Mouse (Mus musculus) heart, adult 2 months (tissue): ENCODE data around the gene Themis2. TPM values are rescaled to one million over a fixed set of nuclear protein-coding genes. Genes with fewer than 3 reads are reported as not detected.

Source experiments
- DNase-seq, 2 experiments: peaks; one replicate each; pipeline ENCODE4 v3.0.0; 2021
- H3K27ac ChIP-seq: fragments of 200-600 bp; 2 replicates; pipeline ENCODE4 v1.8.1; 2022
- H3K27me3 ChIP-seq: fragments of 200-500 bp; 2 replicates; pipeline ENCODE4 v1.6.1; 2012; ENCODE audit warnings: mild to moderate bottlenecking, low read length, inconsistent platforms, mixed read lengths; ENCODE audit not compliant: control insufficient read depth, insufficient read depth
- H3K36me3 ChIP-seq: fragments of 200-500 bp; 2 replicates; pipeline ENCODE4 v1.6.1; 2012; ENCODE audit warnings: low read length, inconsistent platforms; ENCODE audit not compliant: control insufficient read depth, insufficient read depth
- H3K4me1 ChIP-seq: fragments of 200-500 bp; 2 replicates; pipeline ENCODE4 v1.6.1; 2011; ENCODE audit warnings: low read length; ENCODE audit not compliant: control insufficient read depth, insufficient read depth
- H3K4me3 ChIP-seq: fragments of 200-600 bp; 2 replicates; pipeline ENCODE4 v1.8.1; 2022
- H3K79me2 ChIP-seq: fragments of 200-500 bp; replicated peaks from 2 replicates; pipeline ENCODE4 v1.6.1; 2012; ENCODE audit warnings: mild to moderate bottlenecking, inconsistent platforms, low read length, moderate library complexity, mixed read lengths; ENCODE audit not compliant: control insufficient read depth, insufficient read depth
- H3K9ac ChIP-seq: fragments of 200-500 bp; 2 replicates; pipeline ENCODE4 v1.6.1; 2012; ENCODE audit warnings: low read depth, mild to moderate bottlenecking, control low read depth, inconsistent platforms, low read length, mixed read lengths
- CTCF ChIP-seq: fragments of 200-600 bp; IDR thresholded peaks from 2 replicates; pipeline ENCODE4 v1.8.1; 2022; ENCODE audit warnings: antibody characterized with exemption, mild to moderate bottlenecking, moderate library complexity
- EP300 ChIP-seq: fragments of 200-500 bp; IDR thresholded peaks from 2 replicates; pipeline ENCODE4 v1.6.1; 2011; ENCODE audit warnings: low read depth, low read length, control low read depth; ENCODE audit not compliant: insufficient read depth
- POLR2A ChIP-seq: fragments of 200-500 bp; IDR thresholded peaks from 2 replicates; pipeline ENCODE4 v1.6.1; 2011; ENCODE audit warnings: mild to moderate bottlenecking, low read depth, low read length, control low read depth; ENCODE audit not compliant: insufficient read depth
- WGBS: fragments of 180-500 bp; shearing (Covaris S2); methylation state at CpG from one replicate; pipeline ENCODE4 v1.1.7; 2018; 5-methylcytosine and 5-hydroxymethylcytosine counted together
- intact Hi-C: fragments of 180-260 bp; cut with DNase I; formaldehyde crosslinking; loops from one replicate; pipeline ENCODE4 v1.15.1; 2025
- polyA plus RNA-seq: library from polyadenylated mRNA; depleted of rRNA; stranded (reverse); fragments of >200 nt; gene quantifications from 2 replicates; pipeline ENCODE4 v1.2.3, GENCODE M21; 2012
- total RNA-seq, 2 experiments: library from RNA; stranded (reverse); gene quantifications; 2 replicates each; pipeline ENCODE4 v1.2.3; 2021

Themis2 gene
- total and polyA plus RNA-seq, 3 experiments = 1.7 to 4.5 (median 2.1) TPM

DNA sequence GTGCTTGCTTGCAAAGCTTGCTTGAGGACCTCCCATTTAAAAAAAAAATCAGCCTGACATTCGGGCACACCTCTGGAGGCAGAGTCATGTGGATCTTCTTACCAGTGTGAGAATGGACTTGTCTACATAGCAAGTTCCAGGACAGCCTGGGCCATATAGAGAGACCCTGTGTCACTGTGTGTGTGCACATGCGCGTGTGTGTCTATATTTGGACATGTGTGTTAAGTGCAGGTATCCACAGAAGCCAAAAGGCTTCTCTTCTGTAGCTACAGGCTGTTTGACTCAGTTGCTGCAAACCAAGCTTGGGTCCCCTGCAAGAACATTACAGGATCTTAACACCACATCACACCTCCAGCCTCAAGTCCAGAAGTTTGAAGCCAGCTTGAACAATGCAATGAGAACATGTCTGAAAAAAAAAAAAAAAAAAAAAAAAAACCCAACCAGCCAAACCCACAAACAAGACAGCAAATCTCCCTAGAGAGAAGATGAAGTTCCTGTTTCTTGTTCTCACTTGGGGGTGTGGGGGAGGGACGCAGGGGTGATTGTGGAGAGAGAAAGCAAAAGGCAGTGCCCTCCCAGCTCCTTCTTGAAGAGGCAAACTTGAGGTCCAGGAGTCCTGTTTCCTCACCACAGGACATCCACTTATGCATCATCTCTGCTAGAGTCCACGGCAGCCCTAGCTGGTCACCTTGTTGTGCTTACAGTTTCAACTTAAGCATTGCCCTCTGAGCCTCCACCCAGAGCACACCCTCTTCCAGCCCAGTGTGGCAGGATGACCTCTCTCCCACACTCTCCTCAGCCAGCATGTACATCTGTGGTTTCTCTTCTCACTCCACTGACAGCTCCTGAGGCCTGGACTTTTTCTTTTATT is 11.8 kb upstream of the Themis2 start:
- Histone ChIP-seq H3K9ac (no peak overlapping the region), H3K79me2 (no peaks in the 10 kb centered on the region), H3K4me3 (no peak overlapping the region), H3K4me1 (peaks cover 10% of the 10 kb centered on the region), H3K36me3 (no peaks in the 10 kb centered on the region), H3K27ac (peak overlapping the region; percentile 15; the same call in 1 of the 2 replicates), H3K27me3 (no peaks in the 10 kb centered on the region)
- peak in 1 of 2 experiments; percentile 53 for DNase-seq
- no peak for TF ChIP-seq POLR2A
- no peak for TF ChIP-seq CTCF
- TF ChIP-seq EP300 = no peak
- intact Hi-C loops = no loop called here
- WGBS = 48% methylated on average over 5 of the region's 5 CpGs

DNA sequence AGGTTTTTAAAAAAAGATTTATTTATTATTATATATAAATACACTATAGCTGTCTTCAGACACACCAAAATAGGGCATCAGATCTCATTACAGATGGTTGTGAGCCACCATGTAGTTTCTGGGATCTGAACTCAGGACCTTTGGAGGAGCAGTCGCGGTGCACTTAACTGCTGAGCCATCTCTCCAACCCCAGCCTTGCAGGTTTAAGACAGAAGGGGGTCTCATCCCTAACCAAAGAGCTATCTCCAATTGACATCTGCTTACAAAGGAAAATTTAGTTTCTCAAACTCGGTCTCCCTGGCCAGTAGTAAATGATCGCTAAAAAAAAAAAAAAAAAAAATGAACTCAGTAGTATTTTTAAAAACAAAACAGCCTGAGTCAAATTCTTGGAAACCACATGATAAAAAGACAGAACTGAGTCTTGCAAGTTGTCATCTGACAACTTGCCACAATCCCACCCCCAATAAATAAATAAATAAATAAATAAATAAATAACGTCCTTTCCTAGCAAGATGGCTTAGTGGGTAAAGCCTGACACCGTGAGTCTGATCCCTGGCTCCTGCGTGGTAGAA is 10.5 kb upstream of the Themis2 start:
- no peaks in the 10 kb centered on the region for H3K27me3 ChIP-seq
- H3K9ac ChIP-seq = no peak overlapping the region
- intact Hi-C loops = no loop called here
- H3K27ac ChIP-seq = no peak overlapping the region
- no peaks in the 10 kb centered on the region for H3K79me2 ChIP-seq
- H3K4me1 ChIP-seq = peaks cover 13% of the 10 kb centered on the region
- 85% methylated on average over 7 of the region's 7 CpGs for WGBS
- H3K4me3 ChIP-seq = no peak overlapping the region
- H3K36me3 ChIP-seq = no peaks in the 10 kb centered on the region
- TF ChIP-seq EP300 (no peak), POLR2A (no peak), CTCF (no peak)
- DNase-seq = no peak

GRCm38 (mm10) chr4:132805599-132806197 is 9.5 kb upstream of the Themis2 start:
- no peaks in the 10 kb centered on the region for H3K27me3 ChIP-seq
- intact Hi-C loops = no loop called here
- no peak overlapping the region for H3K27ac ChIP-seq
- H3K9ac ChIP-seq = no peak overlapping the region
- no peak overlapping the region for H3K4me3 ChIP-seq
- WGBS = 53% methylated on average over 12 of the region's 12 CpGs
- H3K79me2 ChIP-seq = no peaks in the 10 kb centered on the region
- no peak for TF ChIP-seq CTCF
- no peak for TF ChIP-seq POLR2A
- no peak for TF ChIP-seq EP300
- DNase-seq = no peak
- H3K4me1 ChIP-seq = peaks cover 13% of the 10 kb centered on the region
- no peaks in the 10 kb centered on the region for H3K36me3 ChIP-seq

DNA sequence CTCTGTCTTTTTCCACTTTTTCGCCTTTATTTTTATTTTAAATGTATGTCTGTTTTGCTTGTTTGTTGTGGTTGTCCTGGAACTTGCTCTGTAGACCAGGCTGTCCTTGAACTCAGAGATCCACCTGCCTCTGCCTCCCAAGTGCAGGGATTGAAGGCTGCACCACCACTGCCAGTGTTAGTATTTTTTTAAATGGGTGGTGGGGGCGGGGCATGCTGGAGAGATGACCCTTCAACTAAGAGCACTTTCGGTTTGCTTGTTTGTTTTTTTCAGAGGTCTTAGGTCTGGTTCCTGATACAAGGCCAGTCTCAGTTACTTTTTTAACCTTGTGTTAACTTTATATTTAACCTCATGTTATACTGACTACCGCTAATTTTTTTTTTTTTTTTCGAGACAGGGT is 9.0 kb upstream of the Themis2 start:
- no peak overlapping the region for H3K9ac ChIP-seq
- no peaks in the 10 kb centered on the region for H3K79me2 ChIP-seq
- 80% methylated on average over 5 of the region's 5 CpGs for WGBS
- H3K27ac ChIP-seq = no peak overlapping the region
- no peak overlapping the region for H3K4me3 ChIP-seq
- peaks cover 13% of the 10 kb centered on the region for H3K4me1 ChIP-seq
- no peak for TF ChIP-seq POLR2A
- TF ChIP-seq CTCF = no peak
- TF ChIP-seq EP300 = no peak
- H3K27me3 ChIP-seq = no peaks in the 10 kb centered on the region
- H3K36me3 ChIP-seq = no peaks in the 10 kb centered on the region
- intact Hi-C loops = no loop called here
- DNase-seq = no peak

DNA sequence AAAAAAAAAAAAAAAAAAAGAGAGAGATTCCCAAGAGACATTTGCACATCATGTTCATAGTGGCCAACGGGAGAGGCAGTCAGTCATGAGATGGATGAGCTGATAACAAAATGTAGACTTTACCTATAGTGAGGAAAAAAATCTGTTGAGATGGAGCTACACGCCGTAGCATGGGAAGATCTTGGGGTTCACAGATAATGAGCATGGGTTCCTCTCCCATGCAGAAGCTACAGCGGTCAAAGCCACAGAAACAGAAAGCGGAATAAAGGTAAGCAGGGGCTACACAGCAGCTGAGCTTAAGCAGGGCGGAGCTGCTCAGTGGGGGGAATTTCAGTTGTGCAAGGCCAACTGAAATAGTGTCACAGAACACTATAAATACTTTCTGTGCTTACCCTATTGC is 8.1 kb upstream of the Themis2 start:
- Histone ChIP-seq H3K9ac (no peak overlapping the region), H3K4me1 (peaks cover 13% of the 10 kb centered on the region), H3K27ac (no peak overlapping the region), H3K36me3 (no peaks in the 10 kb centered on the region), H3K4me3 (no peak overlapping the region), H3K79me2 (no peaks in the 10 kb centered on the region), H3K27me3 (no peaks in the 10 kb centered on the region)
- peak in 1 of 2 experiments; percentile 33 for DNase-seq
- 86% methylated on average over 6 of the region's 6 CpGs for WGBS
- TF ChIP-seq EP300 = no peak
- TF ChIP-seq CTCF = no peak
- TF ChIP-seq POLR2A = no peak
- intact Hi-C loops = no loop called here
